Mouse (Mus musculus): ENCODE results near the gene Vmn2r19. TPM values are rescaled to one million over a fixed set of nuclear protein-coding genes. Genes with fewer than 3 reads are reported as not detected.
"Not testable (repeated sequence)": the region's sequence is repeated elsewhere in the genome, so short reads cannot be mapped to it uniquely, and the experiment has no call there.

Gene Vmn2r19
- total RNA-seq (2021), result not detected
- long read RNA-seq, experiment 1, result 0 reads
- long read RNA-seq, experiment 2, result 0 reads

DNA sequence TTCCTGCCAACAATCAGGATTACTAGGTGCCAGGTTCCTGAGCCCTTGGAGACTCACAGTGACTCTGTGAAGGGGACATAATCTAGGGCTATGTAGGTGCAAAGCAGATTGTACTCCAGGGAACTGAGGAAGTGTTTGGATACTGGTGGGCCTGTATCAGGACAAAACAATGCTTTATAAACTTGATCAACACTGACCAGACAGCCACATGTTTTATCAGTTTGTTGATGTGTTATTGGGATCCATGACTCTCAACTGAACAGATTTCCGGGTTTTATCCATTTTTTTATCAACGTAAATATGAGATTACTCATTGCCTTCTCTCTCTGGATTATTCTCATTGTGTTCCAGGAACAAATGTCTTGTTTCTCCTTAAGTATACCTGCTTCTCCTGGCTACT is at the start of gene Vmn2r19:
Vmn2r19 (plus strand) TSS at position 301 of the 400 bp plus-strand sequence.
- no peak for DNase-seq

- no peak for DNase-seq
Measured at GRCm38 (mm10) chr6:123258946-123259345, 49.2 kb upstream of the Vmn2r19 start.

DNA sequence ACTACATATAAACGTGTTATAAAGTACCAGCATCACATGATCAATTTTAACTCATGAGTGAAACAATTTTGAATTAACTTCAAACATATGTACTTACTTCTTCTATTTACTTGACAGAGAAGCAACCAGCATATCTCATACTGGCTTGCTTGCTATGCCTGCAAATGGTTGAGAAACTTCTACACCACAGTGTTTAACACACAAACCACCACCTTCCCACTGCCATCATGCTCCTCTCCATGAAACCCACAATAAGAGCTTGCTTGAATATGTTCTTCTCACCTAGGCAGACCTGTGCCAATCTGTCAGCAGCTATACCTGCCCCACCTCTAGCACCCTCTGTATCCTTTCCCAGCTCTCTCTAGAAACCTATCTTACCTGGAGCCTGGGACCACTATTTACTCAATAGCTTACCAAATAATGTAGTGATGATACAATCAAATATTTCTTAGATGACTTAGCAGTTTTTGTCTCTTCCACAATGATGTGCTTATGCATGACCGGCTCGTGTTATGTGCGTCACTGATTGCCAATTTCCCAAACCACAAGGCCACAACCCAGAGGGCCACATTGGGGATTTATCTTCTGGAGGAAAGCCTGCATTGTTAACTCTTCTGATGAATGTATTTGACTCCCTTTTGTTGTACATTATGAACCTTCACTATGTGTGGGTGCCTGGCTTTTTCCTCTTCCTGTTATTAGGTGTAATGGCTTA is 48.1 kb upstream of the Vmn2r19 start:
- DNase-seq, result no peak

GRCm38 (mm10) chr6:123260868-123261267 is 47.3 kb upstream of the Vmn2r19 start:
- DNase-seq, result no peak

- DNase-seq, result no peak
Measured at GRCm38 (mm10) chr6:123261555-123262161, 46.5 kb upstream of the Vmn2r19 start, which contains the start of gene Clec4d. TSS of gene Clec4d (plus strand) at chr6:123262111.

DNA sequence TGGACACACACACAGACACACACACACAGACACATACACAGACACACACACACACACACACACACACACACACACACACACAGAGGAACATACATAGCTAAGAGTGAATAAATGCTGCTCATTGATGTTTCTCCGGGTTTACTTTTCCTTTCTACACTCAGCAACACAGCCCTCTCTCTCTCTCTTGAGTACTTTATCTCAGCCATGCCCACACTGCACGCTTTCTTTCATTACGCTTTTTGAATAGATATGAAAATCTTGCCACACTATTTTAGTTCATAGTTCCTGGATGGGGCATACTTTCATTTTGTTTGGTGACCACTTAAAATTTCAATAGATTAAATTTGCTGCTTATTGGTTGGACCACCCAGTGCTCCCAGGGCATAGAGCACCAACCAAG is 43.9 kb upstream of the Vmn2r19 start:
- DNase-seq, result no peak

DNA sequence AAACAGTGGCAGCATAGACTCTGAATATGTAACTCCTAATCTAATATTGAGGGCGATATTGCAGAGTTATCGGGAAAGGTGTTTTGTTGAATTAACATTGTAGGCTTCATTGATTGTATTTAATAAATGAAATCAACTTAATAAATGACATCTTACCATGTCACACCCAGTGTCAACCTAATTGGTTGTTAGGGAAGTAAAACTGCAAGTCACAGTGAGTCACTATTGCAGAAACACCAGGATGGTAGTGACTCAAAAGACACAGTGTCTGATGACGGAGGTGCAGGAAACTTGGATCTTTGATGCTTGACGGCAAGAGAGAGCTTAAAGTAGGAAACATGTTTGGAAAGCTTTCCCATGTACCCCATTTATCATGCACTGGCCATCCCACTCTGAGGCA is 42.3 kb upstream of the Vmn2r19 start:
- DNase-seq, result no peak

DNA sequence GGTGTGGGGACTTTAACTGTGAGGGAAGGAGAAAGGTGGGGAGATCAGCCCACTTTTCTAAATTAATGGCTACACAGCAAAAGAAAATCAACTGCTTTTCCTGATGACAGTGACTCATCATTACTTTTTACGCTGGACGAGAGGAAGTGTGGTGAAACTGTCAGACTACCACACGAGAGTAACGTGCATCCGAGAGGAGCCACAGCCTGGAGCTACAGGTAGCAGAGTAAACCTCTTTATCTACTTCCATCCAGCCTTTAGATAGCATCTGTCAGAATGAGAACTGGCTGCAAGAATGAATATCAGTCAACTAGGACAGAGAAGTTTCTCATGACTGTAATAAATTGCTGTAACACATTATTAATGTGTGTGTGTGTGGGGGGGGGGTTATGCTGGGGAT is 41.2 kb upstream of the Vmn2r19 start:
- DNase-seq, result no peak

DNA sequence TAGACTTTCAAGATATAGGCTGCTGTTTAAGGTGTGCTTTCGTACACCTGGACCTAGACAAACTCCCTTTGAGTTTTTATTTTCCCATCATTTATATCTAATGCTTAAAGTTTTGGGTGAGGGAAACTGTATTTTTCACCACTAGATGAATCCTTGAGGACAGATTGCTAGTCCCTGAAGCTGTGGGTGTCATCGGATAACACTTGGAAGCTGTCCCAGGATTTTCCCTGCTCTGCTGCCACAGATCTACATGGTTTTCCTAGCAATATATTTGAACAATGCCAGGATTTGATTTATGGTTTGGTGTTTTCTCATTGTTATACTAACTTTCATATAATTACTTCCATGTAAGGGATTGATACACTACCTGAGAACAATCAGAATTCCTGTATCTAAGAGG is 28.7 kb upstream of the Vmn2r19 start:
- DNase-seq, result no peak

DNA sequence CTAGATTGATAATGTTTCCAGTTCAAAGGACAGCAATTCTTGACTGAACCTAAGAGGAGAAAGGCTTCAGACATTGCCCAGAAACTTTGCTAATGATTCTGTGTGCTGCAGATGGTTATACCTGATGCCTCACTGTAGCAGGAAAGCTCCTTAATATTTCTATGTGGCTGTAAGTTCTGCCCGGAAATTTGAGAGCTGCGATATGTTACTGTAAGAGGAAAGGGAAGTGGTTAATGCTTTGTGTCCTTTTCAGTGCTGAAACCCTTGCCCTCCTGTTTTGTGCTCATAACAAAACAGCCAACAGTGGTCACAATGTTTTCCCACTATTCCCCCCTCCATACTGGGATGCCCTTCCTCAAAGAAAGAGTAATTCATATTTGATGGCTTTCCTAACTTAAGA is 21.8 kb upstream of the Vmn2r19 start:
- DNase-seq, result no peak

- DNase-seq, result no peak
Measured at GRCm38 (mm10) chr6:123288931-123289330, 19.2 kb upstream of the Vmn2r19 start.

DNA sequence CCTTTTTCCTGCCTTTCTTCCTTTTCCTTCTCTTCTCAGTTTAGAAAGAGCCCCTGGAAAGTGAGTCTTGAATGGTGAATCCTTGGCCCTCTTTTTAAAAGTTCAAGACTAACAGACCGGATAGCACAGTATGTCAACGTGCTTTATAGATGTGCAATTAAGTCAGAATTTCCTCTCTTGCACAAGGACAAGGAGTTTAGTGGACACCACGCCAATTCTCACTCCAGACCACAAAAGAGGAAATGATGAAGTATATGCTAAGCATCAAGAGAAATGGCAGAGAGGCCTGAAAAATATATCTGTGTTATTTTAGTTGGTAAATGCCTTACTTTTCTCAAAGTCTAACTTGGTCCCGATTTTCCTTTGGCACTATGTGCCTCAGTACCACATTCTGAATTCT is 18.4 kb upstream of the Vmn2r19 start, which contains the start of gene Clec4e:
Clec4e (minus strand) TSS at position 118 of the 400 bp plus-strand sequence.
- no peak for DNase-seq

GRCm38 (mm10) chr6:123292751-123293400 is 15.3 kb upstream of the Vmn2r19 start:
- DNase-seq, result no peak

DNA sequence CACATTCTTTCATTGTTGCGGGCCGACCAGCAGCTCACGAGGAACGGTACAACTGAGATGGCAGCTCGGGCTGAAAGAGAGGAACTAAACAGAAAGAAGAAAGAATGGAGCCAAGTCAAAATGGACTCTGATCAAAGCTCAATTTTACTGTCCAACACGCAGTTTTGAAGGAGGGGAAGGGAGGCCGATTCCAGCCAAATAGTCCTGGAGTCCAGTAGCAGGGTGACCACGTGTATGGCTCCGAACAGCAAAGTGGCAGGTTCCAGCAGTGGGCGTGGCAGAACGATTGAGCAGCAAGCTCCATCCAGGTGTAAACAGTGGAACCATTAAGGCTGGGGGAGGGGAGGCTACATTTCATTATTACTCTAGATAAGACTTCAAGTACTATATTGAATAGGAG is 14.6 kb upstream of the Vmn2r19 start:
- not testable (repeated sequence) for DNase-seq

DNA sequence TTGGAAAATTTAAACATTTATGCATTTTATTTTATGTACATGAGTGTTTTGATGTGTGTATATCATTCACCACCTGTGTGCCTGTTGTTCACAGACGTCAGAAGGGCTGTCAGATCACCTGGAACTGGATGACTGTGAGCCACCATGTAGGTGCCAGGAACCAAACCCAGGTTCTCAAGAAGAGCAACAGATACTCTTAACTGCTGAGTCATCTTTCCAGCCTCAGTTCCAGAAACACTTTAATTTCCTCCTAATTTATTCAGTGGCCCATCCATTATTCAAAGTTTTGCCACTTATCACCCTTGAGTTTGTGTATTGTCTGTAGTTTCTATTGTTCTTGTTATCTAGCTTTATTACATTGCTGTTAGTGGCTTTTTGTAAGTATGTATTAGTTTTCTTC is 11.4 kb upstream of the Vmn2r19 start:
- no peak for DNase-seq

DNA sequence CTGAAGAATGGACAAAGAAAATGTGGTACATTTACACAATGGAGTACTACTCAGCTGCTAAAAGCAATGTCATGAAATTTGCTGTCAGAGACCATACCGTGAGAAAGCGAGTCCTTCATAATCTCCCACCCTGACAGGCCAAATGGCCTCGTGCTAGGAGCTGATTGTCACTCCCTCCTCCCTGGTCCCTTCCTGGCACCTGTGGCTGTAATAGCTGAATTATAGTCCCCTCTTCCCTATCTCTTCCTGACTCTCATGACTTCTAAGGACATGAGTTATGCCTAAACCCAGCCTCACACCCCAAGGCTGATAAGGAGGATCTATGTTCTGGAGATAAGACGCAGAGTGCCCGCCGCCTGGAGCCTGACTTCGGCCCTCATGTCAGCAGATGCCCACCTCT is 1.8 kb upstream of the Vmn2r19 start:
- DNase-seq, result not testable (repeated sequence)

- no peak for DNase-seq
Measured at GRCm38 (mm10) chr6:123332503-123332902, 24.4 kb downstream of the Vmn2r19 start.

- no peak for DNase-seq
Measured at GRCm38 (mm10) chr6:123340093-123340492, 32.0 kb downstream of the Vmn2r19 start.

GRCm38 (mm10) chr6:123346141-123346540 is 38.0 kb downstream of the Vmn2r19 start:
- no peak for DNase-seq
